Mouse (Mus musculus) cerebellum, adult 2 months (tissue): ENCODE results near the gene Nts.

Source experiments
- CTCF ChIP-seq: fragments of 200-500 bp; IDR thresholded peaks from 2 replicates; pipeline ENCODE4 v1.5.1; 2011; ENCODE audit warnings: low read depth, mild to moderate bottlenecking, control low read depth, low read length, moderate library complexity, borderline replicate concordance; ENCODE audit not compliant: insufficient read depth
- POLR2A ChIP-seq: fragments of 200-500 bp; IDR thresholded peaks from 2 replicates; pipeline ENCODE4 v1.6.1; 2011; ENCODE audit warnings: low read length, control low read depth, borderline replicate concordance; ENCODE audit not compliant: insufficient read depth

DNA sequence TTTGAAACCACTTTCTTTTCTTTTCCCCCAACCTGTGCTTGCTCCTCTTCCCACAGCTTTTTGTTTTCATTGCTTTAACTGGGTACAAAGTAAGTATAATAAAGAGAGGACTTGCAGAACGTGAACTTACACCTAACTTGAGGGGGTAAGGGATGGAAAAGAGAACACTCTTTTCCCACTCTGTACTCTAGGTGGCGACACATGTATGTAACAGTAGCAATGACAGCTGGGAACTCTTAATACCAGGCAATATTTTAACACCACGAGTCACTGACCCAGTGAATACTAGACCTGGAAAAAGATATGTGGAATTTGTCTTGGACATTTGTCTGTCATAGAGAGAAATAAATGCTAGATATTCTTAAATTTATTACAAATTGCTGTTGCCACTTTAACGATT lies 8.5 kb upstream of the Nts start:
- TF ChIP-seq CTCF (no peak), POLR2A (no peak)
